Mouse (Mus musculus) ES-E14 (cell line): ENCODE data around the gene Susd4.

Experiments used
- MAFK ChIP-seq: IDR thresholded peaks from 2 replicates; pipeline ENCODE4 v1.6.1; 2014; ENCODE audit warnings: mild to moderate bottlenecking, low read depth, low read length, inconsistent platforms; ENCODE audit not compliant: insufficient read depth
- ZC3H11A ChIP-seq: IDR thresholded peaks from 2 replicates; pipeline ENCODE4 v1.6.1; 2012; ENCODE audit warnings: low read depth, mild to moderate bottlenecking, inconsistent platforms, low read length, borderline replicate concordance

GRCm38 (mm10) chr1:182863396-182863795 is 99.7 kb downstream of the Susd4 start:
- TF ChIP-seq ZC3H11A = no peak
- no peak for TF ChIP-seq MAFK
